Mouse (Mus musculus) megakaryocyte, embryonic 14.5 days (primary cell): ENCODE measurements around the gene Cntn4. TPM values are rescaled to one million over a fixed set of nuclear protein-coding genes. Genes with fewer than 3 reads are reported as not detected.

Source experiments
- H3K27me3 ChIP-seq: replicated peaks from 2 replicates; pipeline ENCODE3; 2012; ENCODE audit warnings: inconsistent platforms
- H3K36me3 ChIP-seq: replicated peaks from 2 replicates; pipeline ENCODE3; 2012; ENCODE audit warnings: low read length, inconsistent platforms, mixed read lengths
- H3K4me1 ChIP-seq: 2 replicates; pipeline ENCODE4 v1.6.1; 2012; ENCODE audit warnings: inconsistent platforms
- H3K4me3 ChIP-seq: replicated peaks from 2 replicates; pipeline ENCODE3; 2012; ENCODE audit warnings: moderate library complexity, mild to moderate bottlenecking, inconsistent platforms
- H3K9me3 ChIP-seq: 2 replicates; pipeline ENCODE4 v1.6.1; 2012; ENCODE audit warnings: inconsistent platforms
- FLI1 ChIP-seq: IDR thresholded peaks from 2 replicates; pipeline ENCODE4 v1.6.1; 2012; ENCODE audit warnings: low read length, inconsistent platforms, mixed read lengths
- GATA1 ChIP-seq: IDR thresholded peaks from 3 replicates; pipeline ENCODE4 v1.6.1; 2012; ENCODE audit warnings: mixed read lengths, low read length, inconsistent platforms, borderline replicate concordance
- polyA plus RNA-seq: library from polyadenylated mRNA; stranded (reverse); fragments of >175 nt; gene quantifications from 2 replicates; pipeline ENCODE4 v1.2.3, GENCODE M21; 2012; ENCODE audit warnings: low replicate concordance; ENCODE audit not compliant: insufficient read depth

Cntn4 gene
- polyA plus RNA-seq, 1 experiment: not detected

DNA sequence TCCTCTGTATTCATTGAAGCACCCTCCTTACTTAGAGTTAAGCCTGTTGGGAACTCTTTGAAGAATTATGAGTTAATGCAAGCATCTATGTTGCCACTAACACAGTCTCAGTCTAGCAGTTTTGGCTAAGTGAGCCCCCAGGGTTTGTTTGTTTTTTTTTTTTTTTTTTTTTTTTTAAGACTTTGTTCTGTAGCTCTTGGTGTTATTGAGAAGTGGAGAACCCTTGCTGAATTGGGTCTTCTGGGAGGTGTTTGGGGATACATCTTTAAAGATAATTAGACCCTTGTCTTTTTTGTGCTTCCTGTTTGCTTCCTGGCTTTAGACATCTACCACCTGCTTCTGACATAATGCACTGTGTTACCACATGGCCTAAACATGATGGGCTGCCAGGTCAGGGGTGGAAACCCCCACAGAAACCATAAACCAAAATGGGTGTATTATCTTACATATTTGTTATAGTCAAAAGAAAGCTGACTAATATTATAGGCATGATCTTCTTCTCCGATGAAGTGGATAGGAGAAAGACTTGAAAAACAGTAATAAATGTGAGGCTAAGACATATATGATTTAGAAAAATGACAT lies 1062.9 kb downstream of the Cntn4 start:
- TF ChIP-seq GATA1: no peak
- TF ChIP-seq FLI1: no peak

GRCm38 (mm10) chr6:106743556-106744233 lies 1066.2 kb downstream of the Cntn4 start:
- no peaks in the 10 kb centered on the region for H3K4me1 ChIP-seq
- no peaks in the 10 kb centered on the region for H3K27me3 ChIP-seq
- no peaks in the 10 kb centered on the region for H3K36me3 ChIP-seq
- H3K4me3 ChIP-seq: no peak overlapping the region
- TF ChIP-seq FLI1: no peak
- no peak for TF ChIP-seq GATA1
- H3K9me3 ChIP-seq: no peaks in the 10 kb centered on the region

More for the DNA sequence above, 1062.9 kb downstream of the Cntn4 start:
- Histone ChIP-seq H3K9me3 (no peaks in the 10 kb centered on the region), H3K4me1 (no peaks in the 10 kb centered on the region), H3K27me3 (no peaks in the 10 kb centered on the region), H3K4me3 (no peak overlapping the region), H3K36me3 (no peaks in the 10 kb centered on the region)

- H3K9me3 ChIP-seq: no peaks in the 10 kb centered on the region
- H3K4me3 ChIP-seq: no peak overlapping the region
- H3K4me1 ChIP-seq: no peaks in the 10 kb centered on the region
- H3K27me3 ChIP-seq: no peaks in the 10 kb centered on the region
- H3K36me3 ChIP-seq: no peaks in the 10 kb centered on the region
- TF ChIP-seq GATA1: no peak
- TF ChIP-seq FLI1: no peak
Observed at GRCm38 (mm10) chr6:106745673-106746394, 1068.4 kb downstream of the Cntn4 start.

GRCm38 (mm10) chr6:106747251-106747650 lies 1069.8 kb downstream of the Cntn4 start:
- no peaks in the 10 kb centered on the region for H3K4me1 ChIP-seq
- no peak for TF ChIP-seq FLI1
- TF ChIP-seq GATA1: no peak
- no peaks in the 10 kb centered on the region for H3K27me3 ChIP-seq
- H3K36me3 ChIP-seq: no peaks in the 10 kb centered on the region
- no peaks in the 10 kb centered on the region for H3K9me3 ChIP-seq
- no peak overlapping the region for H3K4me3 ChIP-seq

- Histone ChIP-seq H3K9me3 (no peaks in the 10 kb centered on the region), H3K4me3 (no peak overlapping the region), H3K4me1 (no peaks in the 10 kb centered on the region), H3K27me3 (no peaks in the 10 kb centered on the region), H3K36me3 (no peaks in the 10 kb centered on the region)
- no peak for TF ChIP-seq FLI1
- no peak for TF ChIP-seq GATA1
Observed at GRCm38 (mm10) chr6:106747804-106748203, 1070.3 kb downstream of the Cntn4 start.
